Mouse (Mus musculus) forebrain, embryonic 14.5 days (tissue): ENCODE measurements around the gene Pank3. TPM values are rescaled to one million over a fixed set of nuclear protein-coding genes. Genes with fewer than 3 reads are reported as not detected.

Source experiments
- ATAC-seq: fragments of 200-750 bp; cut with Nextera tagmentation; 2 replicates; pipeline ENCODE4 v1.8.0; 2017; ENCODE audit warnings: mild to moderate bottlenecking, moderate library complexity
- DNase-seq: peaks from one replicate; pipeline ENCODE4 v3.0.0-alpha.2; 2015; ENCODE audit warnings: low spot score
- H3K27ac ChIP-seq: fragments of 300-500 bp; sonication (generic); 2 replicates; pipeline ENCODE4 v1.5.1; 2014; ENCODE audit warnings: low read depth, mild to moderate bottlenecking, control low read depth, low read length, moderate library complexity
- H3K27me3 ChIP-seq: fragments of 300-500 bp; sonication (generic); replicated peaks from 2 replicates; pipeline ENCODE4 v1.6.1; 2014; ENCODE audit warnings: low read length, control low read depth, mixed read lengths; ENCODE audit not compliant: control insufficient read depth, insufficient read depth
- H3K36me3 ChIP-seq: fragments of 300-500 bp; sonication (generic); 2 replicates; pipeline ENCODE4 v1.6.1; 2014; ENCODE audit warnings: low read length, control low read depth; ENCODE audit not compliant: control insufficient read depth, insufficient read depth
- H3K4me1 ChIP-seq: fragments of 300-500 bp; sonication (generic); 2 replicates; pipeline ENCODE4 v1.6.1; 2014; ENCODE audit warnings: antibody characterized with exemption, low read length, control low read depth; ENCODE audit not compliant: control insufficient read depth, insufficient read depth
- H3K4me2 ChIP-seq: fragments of 300-500 bp; sonication (generic); 2 replicates; pipeline ENCODE4 v1.6.1; 2014; ENCODE audit warnings: mild to moderate bottlenecking, control low read depth, low read length
- H3K4me3 ChIP-seq: fragments of 300-500 bp; sonication (generic); 2 replicates; pipeline ENCODE4 v1.5.1; 2014; ENCODE audit warnings: low read depth, low read length, control low read depth
- H3K9ac ChIP-seq: fragments of 300-500 bp; sonication (generic); 2 replicates; pipeline ENCODE4 v1.6.1; 2014; ENCODE audit warnings: mild to moderate bottlenecking, low read length, control low read depth, moderate library complexity
- H3K9me3 ChIP-seq: fragments of 300-500 bp; sonication (generic); replicated peaks from 2 replicates; pipeline ENCODE4 v1.6.1; 2016; ENCODE audit warnings: low read length, control low read depth, mixed read lengths; ENCODE audit not compliant: control insufficient read depth
- whole genome bisulfite sequencing: fragments of 180-500 bp; shearing (Covaris S2); extraction: QIAGEN DNeasy Blood & Tissue Kit; methylation state at CpG from one replicate; pipeline ENCODE4 v1.1.7; 2014; 5-methylcytosine and 5-hydroxymethylcytosine counted together
- polyA plus RNA-seq: library from polyadenylated mRNA; unstranded; fragments of >200 nt; fragmentation: Nextera tagmentation; extraction: Ambion mirVana; gene quantifications from 2 replicates; pipeline ENCODE4 v1.2.1, GENCODE M21; 2014

The Pank3 gene
- polyA plus RNA-seq, 1 experiment from 2014 or later: 25.0 TPM

GRCm38 (mm10) chr11:35743586-35743985, 25.7 kb upstream of the Pank3 start:
- Histone ChIP-seq H3K27me3 (no peaks in the 10 kb centered on the region), H3K36me3 (no peaks in the 10 kb centered on the region), H3K9me3 (no peaks in the 10 kb centered on the region), H3K4me2 (no peak overlapping the region), H3K9ac (no peak overlapping the region), H3K27ac (no peak overlapping the region), H3K4me3 (no peak overlapping the region), H3K4me1 (no peaks in the 10 kb centered on the region)
- WGBS: 92% methylated on average over 6 of the region's 6 CpGs
- DNase-seq (no peak), ATAC-seq (no peak)

- H3K4me2 ChIP-seq: no peak overlapping the region
- H3K4me1 ChIP-seq: no peaks in the 10 kb centered on the region
- no peak overlapping the region for H3K4me3 ChIP-seq
- no peak for ATAC-seq
- no peaks in the 10 kb centered on the region for H3K27me3 ChIP-seq
- DNase-seq: no peak
- no peaks in the 10 kb centered on the region for H3K9me3 ChIP-seq
- H3K27ac ChIP-seq: no peak overlapping the region
- no peaks in the 10 kb centered on the region for H3K36me3 ChIP-seq
- WGBS: 85% methylated on average over 6 of the region's 6 CpGs
- H3K9ac ChIP-seq: no peak overlapping the region
These were observed 24.7 kb upstream of the Pank3 start for GRCm38 (mm10) chr11:35744571-35744970.

GRCm38 (mm10) chr11:35750578-35750977, 18.7 kb upstream of the Pank3 start:
- no peak for DNase-seq
- 77% methylated on average over 8 of the region's 8 CpGs for WGBS

GRCm38 (mm10) chr11:35754906-35755418, 14.3 kb upstream of the Pank3 start:
- WGBS: 60% methylated on average over 4 of the region's 4 CpGs

More at GRCm38 (mm10) chr11:35750578-35750977, 18.7 kb upstream of the Pank3 start:
- H3K36me3 ChIP-seq: no peaks in the 10 kb centered on the region
- H3K4me3 ChIP-seq: no peak overlapping the region
- no peaks in the 10 kb centered on the region for H3K27me3 ChIP-seq
- H3K9me3 ChIP-seq: no peaks in the 10 kb centered on the region
- H3K9ac ChIP-seq: no peak overlapping the region
- no peak overlapping the region for H3K4me2 ChIP-seq
- H3K4me1 ChIP-seq: no peaks in the 10 kb centered on the region
- H3K27ac ChIP-seq: no peak overlapping the region
- no peak for ATAC-seq

GRCm38 (mm10) chr11:35755546-35755945, 13.7 kb upstream of the Pank3 start:
- no peak for DNase-seq
- 31% methylated on average over 6 of the region's 6 CpGs for WGBS

More at GRCm38 (mm10) chr11:35754906-35755418, 14.3 kb upstream of the Pank3 start:
- no peak overlapping the region for H3K9ac ChIP-seq
- DNase-seq: no peak
- no peaks in the 10 kb centered on the region for H3K9me3 ChIP-seq
- H3K4me1 ChIP-seq: no peaks in the 10 kb centered on the region
- no peaks in the 10 kb centered on the region for H3K36me3 ChIP-seq
- no peak overlapping the region for H3K4me3 ChIP-seq
- no peak overlapping the region for H3K4me2 ChIP-seq
- H3K27ac ChIP-seq: no peak overlapping the region
- no peak for ATAC-seq
- no peaks in the 10 kb centered on the region for H3K27me3 ChIP-seq

GRCm38 (mm10) chr11:35756411-35757303, 12.6 kb upstream of the Pank3 start:
- no peak overlapping the region for H3K9ac ChIP-seq
- H3K4me2 ChIP-seq: no peak overlapping the region
- H3K9me3 ChIP-seq: no peaks in the 10 kb centered on the region
- H3K4me3 ChIP-seq: no peak overlapping the region
- H3K36me3 ChIP-seq: no peaks in the 10 kb centered on the region
- 87% methylated on average over 11 of the region's 11 CpGs for WGBS
- H3K27ac ChIP-seq: no peak overlapping the region
- H3K4me1 ChIP-seq: no peaks in the 10 kb centered on the region
- DNase-seq (no peak), ATAC-seq (no peak)
- H3K27me3 ChIP-seq: no peaks in the 10 kb centered on the region

More at GRCm38 (mm10) chr11:35755546-35755945, 13.7 kb upstream of the Pank3 start:
- no peaks in the 10 kb centered on the region for H3K36me3 ChIP-seq
- H3K9me3 ChIP-seq: no peaks in the 10 kb centered on the region
- H3K4me2 ChIP-seq: no peak overlapping the region
- H3K9ac ChIP-seq: no peak overlapping the region
- ATAC-seq: no peak
- H3K27me3 ChIP-seq: no peaks in the 10 kb centered on the region
- H3K27ac ChIP-seq: no peak overlapping the region
- H3K4me3 ChIP-seq: no peak overlapping the region
- no peaks in the 10 kb centered on the region for H3K4me1 ChIP-seq

GRCm38 (mm10) chr11:35760001-35760626, 9.2 kb upstream of the Pank3 start:
- no peak for ATAC-seq
- DNase-seq: no peak
- H3K9me3 ChIP-seq: no peaks in the 10 kb centered on the region
- H3K9ac ChIP-seq: no peak overlapping the region
- WGBS: 91% methylated on average over 7 of the region's 7 CpGs
- H3K4me2 ChIP-seq: no peak overlapping the region
- no peak overlapping the region for H3K27ac ChIP-seq
- H3K4me3 ChIP-seq: no peak overlapping the region
- H3K4me1 ChIP-seq: no peaks in the 10 kb centered on the region
- H3K36me3 ChIP-seq: no peaks in the 10 kb centered on the region
- no peaks in the 10 kb centered on the region for H3K27me3 ChIP-seq

GRCm38 (mm10) chr11:35760627-35761003, 8.7 kb upstream of the Pank3 start:
- DNase-seq (no peak), ATAC-seq (no peak)
- 90% methylated on average over 4 of the region's 4 CpGs for WGBS
- no peak overlapping the region for H3K9ac ChIP-seq
- no peaks in the 10 kb centered on the region for H3K36me3 ChIP-seq
- no peaks in the 10 kb centered on the region for H3K9me3 ChIP-seq
- no peak overlapping the region for H3K4me2 ChIP-seq
- H3K27me3 ChIP-seq: no peaks in the 10 kb centered on the region
- H3K27ac ChIP-seq: no peak overlapping the region
- no peaks in the 10 kb centered on the region for H3K4me1 ChIP-seq
- no peak overlapping the region for H3K4me3 ChIP-seq

- 93% methylated on average over 5 of the region's 5 CpGs for WGBS
- Histone ChIP-seq H3K36me3 (no peaks in the 10 kb centered on the region), H3K4me2 (no peak overlapping the region), H3K9ac (no peak overlapping the region), H3K27me3 (no peaks in the 10 kb centered on the region), H3K4me1 (peaks cover 12% of the 10 kb centered on the region), H3K27ac (no peak overlapping the region), H3K4me3 (no peak overlapping the region), H3K9me3 (no peaks in the 10 kb centered on the region)
- no peak for DNase-seq
- ATAC-seq: no peak
These were observed 2.4 kb upstream of the Pank3 start for GRCm38 (mm10) chr11:35766845-35767244.
